Mouse (Mus musculus): ENCODE results near the gene Ahcyl2.
A peak's percentile ranks its signal among the peaks of the same experiment; 100 is the strongest.

DNA sequence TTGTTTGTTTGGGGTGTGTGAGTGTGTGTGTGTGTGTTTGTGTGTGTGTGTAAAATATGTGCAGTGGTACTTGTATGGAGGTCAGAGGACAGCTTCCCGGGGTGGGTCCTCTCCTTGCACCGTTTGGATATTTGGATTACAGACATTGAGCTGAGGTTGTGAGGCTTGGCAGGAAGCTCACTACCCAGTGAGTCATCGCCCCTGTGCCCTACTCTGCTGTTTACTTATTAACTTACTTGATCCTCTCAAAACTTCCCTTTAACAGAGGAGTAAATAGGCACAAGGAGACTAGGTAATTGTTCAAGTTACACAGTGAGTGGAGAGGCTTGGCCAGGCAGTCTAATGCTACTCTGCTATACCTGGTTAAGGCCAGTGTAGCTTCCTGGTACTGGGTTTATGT lies 81.0 kb downstream of the Ahcyl2 start:
- no peak for TF ChIP-seq CTCF (IDR thresholded peaks at IDR 0.05)
- TF ChIP-seq EP300 (IDR thresholded peaks at IDR 0.05), result peak; percentile 43

Data from lung, postnatal 0 days (tissue).